Mouse (Mus musculus): ENCODE results near the gene Cd300e. TPM values are rescaled to one million over a fixed set of nuclear protein-coding genes. Genes with fewer than 3 reads are reported as not detected.

The Cd300e gene
- polyA plus RNA-seq, 1 experiment = 0.24 TPM

DNA sequence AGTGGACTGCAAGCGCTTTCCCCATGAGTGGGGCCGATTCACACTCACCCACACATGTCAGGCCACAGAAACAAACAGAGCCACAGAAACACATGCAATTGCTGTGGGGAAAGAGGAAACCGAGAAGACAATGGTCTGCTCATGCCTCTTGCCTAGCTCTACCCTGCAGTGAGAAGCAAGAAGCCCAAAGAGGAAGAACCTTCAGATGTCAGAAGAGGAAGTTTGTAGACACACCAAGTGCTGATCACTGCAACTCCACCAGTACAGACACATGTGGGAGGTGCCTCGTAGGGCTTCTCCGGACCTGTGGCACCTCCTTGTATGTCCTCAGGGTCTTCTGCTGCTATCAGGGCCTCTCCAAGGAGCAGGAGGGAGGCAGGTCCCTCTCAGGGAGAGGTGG, 57.9 kb downstream of the Cd300e start:
- DNase-seq (ENCODE audit: low read depth) = no peak

Other genes starting within 250 kb of the Cd300e start
- gene Gprc5c, start 211.0 kb downstream of the Cd300e start, polyA plus RNA-seq (2012; rRNA removed) = 93.0 and 119 TPM in 2 replicates
- 4.1 and 5.6 TPM in 2 replicates for gene Cd300a, start 172.1 kb downstream of the Cd300e start, polyA plus RNA-seq (2012; rRNA removed)
- gene Cd300lb, start 127.8 kb downstream of the Cd300e start, polyA plus RNA-seq (2012; rRNA removed) = 1.6 and 3.7 TPM in 2 replicates
- 0.22 and 0.26 TPM in 2 replicates for gene Cd300c, start 93.0 kb downstream of the Cd300e start, polyA plus RNA-seq (2012; rRNA removed)
- gene Cd300ld, start 72.3 kb downstream of the Cd300e start, polyA plus RNA-seq (2012; rRNA removed) = 2.5 and 4.9 TPM in 2 replicates
- 4.4 and 4.8 TPM in 2 replicates for gene Cd300c2, start 60.3 kb downstream of the Cd300e start, polyA plus RNA-seq (2012; rRNA removed)
- 0.65 and 0.74 TPM in 2 replicates for gene Cd300ld2, start 46.0 kb downstream of the Cd300e start, polyA plus RNA-seq (2012; rRNA removed)
- 1.3 and 1.5 TPM in 2 replicates for gene Cd300ld4, start 35.2 kb downstream of the Cd300e start, polyA plus RNA-seq (2012; rRNA removed)
- gene Cd300ld5, start 24.4 kb downstream of the Cd300e start, polyA plus RNA-seq (2012; rRNA removed) = 6.8 and 6.9 TPM in 2 replicates
- gene Cd300ld3, start 13.8 kb downstream of the Cd300e start, polyA plus RNA-seq (2012; rRNA removed) = 16.4 and 37.6 TPM in 2 replicates
- gene Rab37, start 29.3 kb upstream of the Cd300e start, polyA plus RNA-seq (2012; rRNA removed) = 0.60 and 0.72 TPM in 2 replicates
- gene Cd300lf, start 71.8 kb upstream of the Cd300e start, polyA plus RNA-seq (2012; rRNA removed) = 0.62 and 0.66 TPM in 2 replicates
- 63.7 and 90.9 TPM in 2 replicates for gene Slc9a3r1, start 101.2 kb upstream of the Cd300e start, polyA plus RNA-seq (2012; rRNA removed)
- 14.6 and 16.8 TPM in 2 replicates for gene Tmem104, start 125.3 kb upstream of the Cd300e start, polyA plus RNA-seq (2012; rRNA removed)
- 36.3 and 42.6 TPM in 2 replicates for gene Nat9, start 125.7 kb upstream of the Cd300e start, polyA plus RNA-seq (2012; rRNA removed)
- gene Grin2c, start 205.1 kb upstream of the Cd300e start, polyA plus RNA-seq (2012; rRNA removed) = 0.04 TPM in 1 of 2 replicates, not detected in the other
- 7.8 and 9.5 TPM in 2 replicates for gene Fdxr, start 214.9 kb upstream of the Cd300e start, polyA plus RNA-seq (2012; rRNA removed)
- 3.8 and 4.8 TPM in 2 replicates for gene Fads6, start 235.5 kb upstream of the Cd300e start, polyA plus RNA-seq (2012; rRNA removed)
- 0.27 TPM in 1 of 2 replicates, not detected in the other for gene Otop2, start 245.0 kb upstream of the Cd300e start, polyA plus RNA-seq (2012; rRNA removed)